ENCODE assay signal across 24 mouse cellular contexts in genomic region chr2:167939204-167939603, GRCm38 (mm10). TPM values are rescaled to one million over a fixed set of nuclear protein-coding genes. Genes with fewer than 3 reads are reported as not detected.
DNase-seq lines count a peak whose midpoint lies in the region; ATAC-seq and TF ChIP-seq lines count a peak whose summit lies in the region.
"Had no signal": no experiment of that assay in that cellular context is flagged by ENCODE, and none has a peak within 500 bp of the region (broad histone marks: within the 10 kb centered on the region; RNA-seq: fewer than 3 reads in every experiment).

No protein-coding gene starts in this region.

- no peak overlapping the region for H3K4me3 ChIP-seq in heart, embryonic 14.5 days (ENCODE audit: control insufficient read depth in 1 of 2, insufficient read depth in 1 of 2, low read depth in 1 of 2, low read length in 2 of 2)
- no peak overlapping the region for H3K4me3 ChIP-seq in limb, embryonic 12.5 days (replicated peaks)
- H3K4me3 ChIP-seq in limb, embryonic 10.5 days: no peak overlapping the region
- no peak overlapping the region for H3K4me3 ChIP-seq in CH12.LX (replicated peaks in 1 of 3; ENCODE audit: low read depth in 2 of 3, low read length in 2 of 3, poor library complexity in 1 of 3)
- no peak overlapping the region for H3K4me3 ChIP-seq in embryonic fibroblast, embryonic 13.5 days (ENCODE audit: insufficient read depth, low read length)
- H3K4me3 ChIP-seq: embryonic facial prominence, embryonic 13.5 days; forebrain, embryonic 13.5 days; hindbrain, embryonic 12.5 days had no signal

- H3K9me3 ChIP-seq in heart, embryonic 14.5 days (ENCODE audit: control insufficient read depth, low read length): no peaks in the 10 kb centered on the region
- H3K9me3 ChIP-seq in limb, embryonic 12.5 days: no peaks in the 10 kb centered on the region
- H3K9me3 ChIP-seq in limb, embryonic 10.5 days (replicated peaks): no peaks in the 10 kb centered on the region
- no peaks in the 10 kb centered on the region for H3K9me3 ChIP-seq in CH12.LX (replicated peaks; ENCODE audit: low read length)
- H3K9me3 ChIP-seq: embryonic facial prominence, embryonic 13.5 days; forebrain, embryonic 13.5 days; hindbrain, embryonic 12.5 days had no signal

- H3K27me3 ChIP-seq in heart, embryonic 14.5 days (ENCODE audit: control insufficient read depth, insufficient read depth, low read length): no peaks in the 10 kb centered on the region
- no peaks in the 10 kb centered on the region for H3K27me3 ChIP-seq in limb, embryonic 12.5 days
- H3K27me3 ChIP-seq in limb, embryonic 10.5 days (ENCODE audit: low read depth, poor library complexity, severe bottlenecking): no peaks in the 10 kb centered on the region
- no peaks in the 10 kb centered on the region for H3K27me3 ChIP-seq in CH12.LX (replicated peaks)
- H3K27me3 ChIP-seq: embryonic facial prominence, embryonic 13.5 days; forebrain, embryonic 13.5 days; hindbrain, embryonic 12.5 days had no signal

- H3K9ac ChIP-seq in heart, embryonic 14.5 days (ENCODE audit: low read length): peak overlapping the region; percentile 16; the same call in 1 of the 2 replicates
- H3K9ac ChIP-seq in limb, embryonic 12.5 days (replicated peaks): no peak overlapping the region
- H3K9ac ChIP-seq in CH12.LX (ENCODE audit: insufficient read depth, low read depth): no peak overlapping the region; the same call in 1 of the 2 replicates
- H3K9ac ChIP-seq: embryonic facial prominence, embryonic 13.5 days; forebrain, embryonic 13.5 days; hindbrain, embryonic 12.5 days; liver, postnatal 0 days had no signal

- DNase-seq in heart, postnatal 10 days: no peak
- DNase-seq in limb, embryonic 10.5 days (ENCODE audit: low spot score): no peak
- no peak for DNase-seq in CH12.LX (ENCODE audit: extremely low read depth)
- no peak for DNase-seq in adrenal gland, postnatal 4 days (ENCODE audit: low spot score in 2 of 2)
- DNase-seq: adrenal gland, postnatal 14 days; cerebellum, adult 8-10 months; cerebellum, postnatal 36 days; embryo, embryonic 11 days; kidney, adult 11 months; layer of hippocampus, adult 9-11 months; left cerebral cortex, postnatal 4 days; liver, postnatal 0 days; right cerebral cortex, adult 18-20 months; right cerebral cortex, postnatal 4 days; thymus, adult 18-20 months; thymus, postnatal 36 days had no signal

- no peak overlapping the region for H3K4me2 ChIP-seq in heart, embryonic 14.5 days (ENCODE audit: low read length)
- no peak overlapping the region for H3K4me2 ChIP-seq in limb, embryonic 12.5 days
- peak overlapping the region; percentile 95 for H3K4me2 ChIP-seq in CH12.LX (ENCODE audit: insufficient read depth, low read depth, poor library complexity, severe bottlenecking)
- H3K4me2 ChIP-seq: embryonic facial prominence, embryonic 13.5 days; forebrain, embryonic 13.5 days; hindbrain, embryonic 12.5 days; liver, embryonic 11.5 days had no signal

- H3K27ac ChIP-seq in heart, embryonic 14.5 days (replicated peaks in 1 of 2; ENCODE audit: control insufficient read depth in 1 of 2, insufficient read depth in 1 of 2, low read depth in 2 of 2, low read length in 2 of 2): peak overlapping the region in 1 of 2 experiments; percentile 73; a peak in 1 of 4 replicates
- peak overlapping the region; percentile 7; the same call in 1 of the 2 replicates for H3K27ac ChIP-seq in limb, embryonic 12.5 days
- H3K27ac ChIP-seq in limb, embryonic 10.5 days: no peak overlapping the region
- peak overlapping the region; percentile 82 for H3K27ac ChIP-seq in CH12.LX (ENCODE audit: insufficient read depth, low read depth)
- H3K27ac ChIP-seq in embryonic fibroblast, embryonic 13.5 days (ENCODE audit: insufficient read depth, low read length): peak overlapping the region; percentile 43
- H3K27ac ChIP-seq: embryonic facial prominence, embryonic 13.5 days; forebrain, embryonic 13.5 days; hindbrain, embryonic 12.5 days; kidney, postnatal 0 days had no signal

- intact Hi-C loops in heart, postnatal 10 days (cut with DNase I): no loop called here

- in situ Hi-C loops in CH12.LX (cut with MboI; ENCODE audit: low pct_ligation_motif_present, low pct_unique_long_range_greater_than_20kb, low sequenced_read_pairs): no loop called here

- no peak for ATAC-seq in heart, embryonic 14.5 days (ENCODE audit: insufficient number of reproducible peaks, insufficient read depth, low FRiP score, low read depth)
- no peak; the same call in 1 of the 2 replicates for ATAC-seq in limb, embryonic 12.5 days (ENCODE audit: insufficient number of reproducible peaks, insufficient read depth, low FRiP score, low TSS enrichment, low read depth)
- ATAC-seq: forebrain, embryonic 13.5 days; liver, postnatal 0 days had no signal

- dilution Hi-C loops in CH12.LX (cut with MboI; ENCODE audit: extremely low pct_ligation_motif_present, extremely low pct_unique_long_range_greater_than_20kb, low sequenced_read_pairs): no loop called here

- H3K4me1 ChIP-seq in heart, embryonic 14.5 days (ENCODE audit: control insufficient read depth in 2 of 2, insufficient read depth in 2 of 2, low read length in 2 of 2): peaks cover 51 to 81% of the 10 kb centered on the region in 2 experiments
- peaks cover 51% of the 10 kb centered on the region for H3K4me1 ChIP-seq in limb, embryonic 12.5 days (replicated peaks)
- peaks cover 54% of the 10 kb centered on the region for H3K4me1 ChIP-seq in limb, embryonic 10.5 days
- peaks cover 53 to 95% of the 10 kb centered on the region in 2 experiments for H3K4me1 ChIP-seq in CH12.LX (ENCODE audit: control insufficient read depth in 1 of 2, insufficient read depth in 2 of 2)
- peaks cover 49% of the 10 kb centered on the region for H3K4me1 ChIP-seq in embryonic fibroblast, embryonic 13.5 days (ENCODE audit: control insufficient read depth, insufficient read depth, low read length)

- peaks cover 100% of the 10 kb centered on the region for H3K79me2 ChIP-seq in CH12.LX (replicated peaks; ENCODE audit: control insufficient read depth, extremely low read depth, insufficient read depth, poor library complexity, severe bottlenecking)

- 61% methylated on average over 4 of the region's 4 CpGs for WGBS in heart, embryonic 14.5 days
- WGBS in limb, embryonic 12.5 days: 24% methylated on average over 4 of the region's 4 CpGs
- 33% methylated on average over 4 of the region's 4 CpGs for WGBS in limb, embryonic 10.5 days

- TF ChIP-seq RAD21 in CH12.LX (IDR thresholded peaks at IDR 0.05; ENCODE audit: low read depth, low read length): no peak

- TF ChIP-seq CTCF in CH12.LX (conservative IDR thresholded peaks at IDR 0.05 in 1 of 2, IDR thresholded peaks at IDR 0.05 in 1 of 2; ENCODE audit: low read depth in 2 of 2, low read length in 2 of 2): no peak
- TF ChIP-seq CTCF in embryonic fibroblast, embryonic 13.5 days (IDR thresholded peaks at IDR 0.05; ENCODE audit: borderline replicate concordance, insufficient read depth, low read length): no peak

- TF ChIP-seq POLR2A in CH12.LX (IDR thresholded peaks at IDR 0.05; ENCODE audit: low read depth, low read length): no peak
- no peak for TF ChIP-seq POLR2A in embryonic fibroblast, embryonic 13.5 days (IDR thresholded peaks at IDR 0.05; ENCODE audit: low read depth, low read length)

- H3K36me3 ChIP-seq in heart, embryonic 14.5 days (ENCODE audit: control insufficient read depth, insufficient read depth, low read length): no peaks in the 10 kb centered on the region
- no peaks in the 10 kb centered on the region for H3K36me3 ChIP-seq in limb, embryonic 12.5 days
- peaks cover 5% of the 10 kb centered on the region; the same call in 1 of the 2 replicates for H3K36me3 ChIP-seq in limb, embryonic 10.5 days
- H3K36me3 ChIP-seq in CH12.LX (replicated peaks in 1 of 2; ENCODE audit: control insufficient read depth in 1 of 2, insufficient read depth in 1 of 2, low read length in 1 of 2): peaks cover 0 to 30% of the 10 kb centered on the region in 2 experiments
- H3K36me3 ChIP-seq: embryonic facial prominence, embryonic 13.5 days; hindbrain, embryonic 12.5 days had no signal

- no peak for TF ChIP-seq EP300 in CH12.LX (IDR thresholded peaks at IDR 0.05; ENCODE audit: low read length)

TF ChIP-seq in CH12.LX, 34 proteins besides CTCF, POLR2A, EP300 and RAD21 (continues in another document):
- TF ChIP-seq ZNF384 (IDR thresholded peaks at IDR 0.05; ENCODE audit: low read depth, low read length) (no peak), HCFC1 (IDR thresholded peaks at IDR 0.05; ENCODE audit: low read depth, low read length) (no peak), SIN3A (IDR thresholded peaks at IDR 0.05; ENCODE audit: low read length) (0 out of 2 replicates have a peak, but pooled peaks have one; percentile 21), MYC (IDR thresholded peaks at IDR 0.05; ENCODE audit: low read depth, low read length) (no peak), MXI1 (IDR thresholded peaks at IDR 0.05; ENCODE audit: low read depth, low read length) (peak; percentile 63; the same call in 1 of the 2 replicates), MAZ (IDR thresholded peaks at IDR 0.05; ENCODE audit: low read depth, low read length) (no peak; the same call in 1 of the 2 replicates), NELFE (IDR thresholded peaks at IDR 0.05; ENCODE audit: low read depth, low read length) (no peak), KAT2A (IDR thresholded peaks at IDR 0.05; ENCODE audit: insufficient replicate concordance, low read length) (0 out of 2 replicates have a peak, but pooled peaks have one; percentile 19), CHD1 (IDR thresholded peaks at IDR 0.05; ENCODE audit: low read depth, low read length) (peak; percentile 61; the same call in 1 of the 2 replicates), MAX (IDR thresholded peaks at IDR 0.05; ENCODE audit: low read length) (no peak), RCOR1 (conservative IDR thresholded peaks at IDR 0.05; ENCODE audit: low read depth, low read length) (peak; percentile 55; the same call in 1 of the 2 replicates), ELF1 (IDR thresholded peaks at IDR 0.05; ENCODE audit: low read depth, low read length) (0 out of 2 replicates have a peak, but pooled peaks have one; percentile 22), PAX5 (IDR thresholded peaks at IDR 0.05; ENCODE audit: low read length) (no peak), USF2 (conservative IDR thresholded peaks at IDR 0.05; ENCODE audit: low read depth, low read length) (no peak), UBTF (IDR thresholded peaks at IDR 0.05; ENCODE audit: low read depth, low read length) (no peak)

RNA-seq across cellular contexts. Expression of gene Ptpn1, which starts 7.3 kb away (rescaled TPM):
- polyA plus RNA-seq in heart, embryonic 14.5 days (2014; fragmentation: Nextera tagmentation; extraction: Ambion mirVana): 40.7 and 41.5 TPM in 2 replicates
- total RNA-seq in heart, postnatal 10 days (2021): 10 to 100 TPM; 27.3 to 34.9 TPM
- polyA plus RNA-seq in limb, embryonic 12.5 days (2016; fragmentation: Nextera tagmentation; extraction: Ambion mirVana): 51.7 and 60.1 TPM in 2 replicates
- 56.4 and 62.2 TPM in 2 replicates for polyA plus RNA-seq in limb, embryonic 10.5 days (2016; fragmentation: Nextera tagmentation; extraction: Ambion mirVana)
- total RNA-seq in CH12.LX (2012; rRNA removed) (77.6 and 90.0 TPM in 2 replicates), CH12.LX (2014; rRNA removed) (69.8 and 78.5 TPM in 2 replicates)
- polyA plus RNA-seq in CH12.LX (2012; ENCODE audit: insufficient read length, low read depth): 131 and 139 TPM in 2 replicates
- 50.7 and 59.4 TPM in 2 replicates for polyA plus RNA-seq in embryonic fibroblast, embryonic 13.5 days (2011; ENCODE audit: insufficient read length, low read depth, missing spikeins)
- total RNA-seq in adrenal gland, postnatal 4 days (2021): 10 to 100 TPM; 49.4 to 58.7 TPM
